Mouse (Mus musculus): ENCODE results near the gene Wdr70. TPM values are rescaled to one million over a fixed set of nuclear protein-coding genes. Genes with fewer than 3 reads are reported as not detected.
A peak's percentile ranks its signal among the peaks of the same experiment; 100 is the strongest.

The Wdr70 gene
- total RNA-seq, 2 experiments from 2014 or later, result 33.3 to 35.1 TPM

- no peak for DNase-seq (ENCODE audit: low spot score in 2 of 2)
These were observed 163.3 kb downstream of the Wdr70 start for GRCm38 (mm10) chr15:7935571-7936165.

DNA sequence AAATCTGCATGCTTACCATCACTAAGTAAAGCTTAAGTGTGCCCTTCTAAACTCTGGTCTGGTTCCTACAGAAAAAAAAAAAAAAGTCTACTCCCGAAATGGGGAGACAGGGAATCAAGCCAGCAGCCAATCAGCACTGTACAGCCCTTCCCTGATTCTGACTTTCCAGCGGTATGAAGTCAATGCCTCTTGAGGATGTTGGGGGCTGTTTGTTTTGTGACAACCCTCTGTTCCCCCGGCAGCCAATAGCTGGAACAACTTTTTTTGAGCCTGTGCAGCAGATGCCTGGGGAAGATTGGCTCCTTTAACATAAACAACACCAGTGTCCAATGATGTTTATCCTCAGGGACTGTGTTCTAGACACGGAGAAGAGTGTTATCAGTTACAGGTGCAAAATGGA is 164.4 kb downstream of the Wdr70 start:
- DNase-seq (ENCODE audit: low spot score in 2 of 2), result no peak

GRCm38 (mm10) chr15:7934105-7934504 is 164.9 kb downstream of the Wdr70 start:
- no peak for DNase-seq (ENCODE audit: low spot score in 2 of 2)

DNA sequence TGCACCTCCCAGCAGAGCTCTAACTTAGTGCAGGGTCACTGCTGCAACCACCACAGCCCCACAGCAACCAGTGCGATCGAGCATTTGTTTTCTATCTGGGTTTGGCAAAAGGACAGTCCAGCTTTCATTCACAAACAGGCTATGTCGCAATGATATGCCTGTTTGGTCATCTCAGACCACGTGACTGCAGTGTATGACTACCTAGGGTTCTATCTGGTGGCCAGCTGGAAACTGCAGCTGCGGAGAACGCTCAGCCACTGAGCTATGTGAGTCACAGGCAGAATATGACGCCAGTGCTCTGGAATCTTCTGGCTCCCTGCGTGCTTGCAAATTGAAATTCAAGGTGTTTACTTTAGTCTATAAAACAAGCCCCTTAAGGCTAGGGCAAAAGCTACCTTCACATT is 167.4 kb downstream of the Wdr70 start:
- peak in 1 of 2 experiments; percentile 13 for DNase-seq (ENCODE audit: low spot score in 2 of 2)

GRCm38 (mm10) chr15:7925382-7925781 is 173.6 kb downstream of the Wdr70 start:
- DNase-seq (ENCODE audit: low spot score in 2 of 2), result no peak

GRCm38 (mm10) chr15:7923281-7923680 is 175.7 kb downstream of the Wdr70 start:
- no peak for DNase-seq (ENCODE audit: low spot score in 2 of 2)

- DNase-seq (ENCODE audit: low spot score in 2 of 2), result peak in 1 of 2 experiments; percentile 20
These were observed 176.5 kb downstream of the Wdr70 start for GRCm38 (mm10) chr15:7922291-7923037.

GRCm38 (mm10) chr15:7921124-7921523 is 177.9 kb downstream of the Wdr70 start:
- no peak for DNase-seq (ENCODE audit: low spot score in 2 of 2)

DNA sequence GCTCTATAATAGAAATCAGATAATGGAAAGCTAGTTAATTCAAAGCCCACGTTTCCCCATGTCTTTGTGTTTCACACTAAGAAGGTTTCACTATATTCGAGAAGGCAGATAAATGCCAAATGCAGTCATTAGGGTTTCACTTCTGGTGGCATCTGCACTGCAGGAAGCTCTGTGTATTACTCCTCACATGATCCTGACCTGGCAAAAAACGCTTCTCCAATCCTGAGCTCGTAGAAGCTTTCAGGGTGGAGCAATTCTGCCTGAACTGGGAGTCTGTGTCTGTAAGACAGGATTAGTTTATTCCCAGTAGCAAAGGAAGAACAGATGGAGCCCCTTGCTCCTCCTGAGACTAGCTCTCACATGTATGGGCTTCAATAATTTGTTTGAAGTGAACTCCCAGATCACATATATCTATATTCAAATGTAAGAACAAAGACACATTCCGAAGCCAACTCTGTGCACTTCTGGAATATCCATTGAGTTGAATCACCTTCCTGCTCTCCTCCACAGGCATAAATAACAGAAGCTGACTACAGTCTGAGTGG is 192.4 kb downstream of the Wdr70 start:
- DNase-seq (ENCODE audit: low spot score in 2 of 2), result no peak

DNA sequence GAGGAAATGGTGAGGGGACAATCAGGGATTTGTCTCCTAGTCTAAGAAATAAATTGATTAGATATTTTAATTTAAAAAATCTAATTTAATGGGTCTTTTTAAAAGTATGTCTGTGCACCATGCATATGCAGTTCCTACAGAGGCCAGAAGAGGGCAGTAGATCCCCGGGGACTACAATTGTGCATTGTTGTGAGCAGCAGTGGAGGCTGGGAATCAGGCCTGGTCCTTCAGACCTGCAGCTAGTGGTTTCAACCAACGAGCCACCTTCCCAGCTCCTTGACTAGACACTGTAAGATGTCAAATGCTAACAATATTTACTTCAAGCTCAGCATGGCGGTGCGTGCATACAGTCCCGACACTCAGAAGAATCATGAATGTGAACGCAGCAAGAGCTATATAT is 199.7 kb downstream of the Wdr70 start:
- no peak for DNase-seq (ENCODE audit: low spot score in 2 of 2)

DNA sequence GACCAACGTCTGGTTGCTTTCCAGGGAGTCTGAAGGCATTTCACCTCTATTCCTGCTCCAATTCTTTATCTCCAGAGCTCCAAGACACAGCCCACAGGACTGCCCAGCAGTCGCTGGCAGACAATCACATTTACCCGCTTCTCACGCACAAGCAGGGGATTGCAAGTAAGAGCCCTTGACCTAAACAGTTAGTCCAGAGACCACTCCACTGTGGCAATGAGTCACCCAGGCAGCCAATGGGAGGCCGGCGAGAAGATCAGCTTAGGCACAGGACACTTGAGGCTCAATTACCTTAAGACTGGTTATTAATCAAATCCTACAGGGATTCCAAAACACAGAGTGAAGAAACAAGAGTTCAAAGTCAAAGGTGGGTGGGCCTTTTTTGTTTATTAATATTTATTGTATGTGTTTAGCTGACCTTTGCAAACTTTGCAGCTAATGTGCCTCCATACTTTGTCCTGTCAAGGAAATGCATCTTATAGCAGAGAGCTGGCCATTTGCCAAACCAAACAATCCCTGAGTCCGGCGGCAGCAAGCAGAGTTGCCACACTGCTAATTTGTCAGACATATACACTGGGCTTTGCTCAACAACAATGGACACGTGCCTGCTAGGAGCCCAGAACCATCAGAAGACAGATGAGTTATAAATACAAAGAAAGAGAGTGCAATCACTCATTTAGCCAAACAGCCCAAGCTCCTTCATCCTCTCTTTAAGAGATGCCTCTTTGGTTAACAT is 207.3 kb downstream of the Wdr70 start:
- no peak for DNase-seq (ENCODE audit: low spot score in 2 of 2)

- no peak for DNase-seq (ENCODE audit: low spot score in 2 of 2)
These were observed 208.7 kb downstream of the Wdr70 start for GRCm38 (mm10) chr15:7890286-7890685.

DNA sequence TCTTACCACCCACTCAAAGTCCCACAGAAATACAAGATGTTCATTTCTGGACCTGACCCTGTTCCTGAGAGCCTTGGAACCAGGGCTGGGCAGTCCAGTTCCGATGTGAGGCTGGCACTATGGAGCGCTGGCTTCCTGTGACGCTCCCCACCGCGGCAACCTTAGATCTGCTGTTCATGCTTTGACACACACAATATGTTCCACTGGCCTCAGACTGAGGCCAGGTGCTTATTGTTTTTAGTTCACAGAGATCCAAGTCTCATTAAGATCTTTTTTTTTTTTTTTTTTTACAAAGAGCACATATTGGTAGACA is 209.7 kb downstream of the Wdr70 start:
- DNase-seq (ENCODE audit: low spot score in 2 of 2), result no peak

- DNase-seq (ENCODE audit: low spot score in 2 of 2), result no peak
These were observed 210.2 kb downstream of the Wdr70 start for GRCm38 (mm10) chr15:7888617-7889361.

DNA sequence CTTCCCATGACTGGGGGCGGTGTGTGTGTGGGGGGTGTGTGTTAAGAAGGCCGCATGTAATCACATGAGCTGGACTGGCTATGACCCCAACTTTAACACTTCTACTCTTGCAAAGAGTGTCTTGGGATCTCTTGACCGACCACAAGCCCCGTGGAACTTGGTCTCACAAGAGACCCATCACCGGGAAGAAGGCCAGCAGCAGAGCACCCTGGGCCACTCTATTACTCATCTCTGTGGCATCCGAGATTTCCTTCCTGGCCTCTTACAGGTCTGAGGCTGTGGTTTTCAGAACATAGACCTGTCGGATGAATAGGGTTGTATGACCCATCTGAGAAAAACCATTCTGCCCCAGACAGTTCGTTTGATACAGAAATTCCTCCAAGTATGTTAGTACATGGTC is 212.4 kb downstream of the Wdr70 start:
- DNase-seq (ENCODE audit: low spot score in 2 of 2), result no peak

GRCm38 (mm10) chr15:7885106-7885505 is 213.9 kb downstream of the Wdr70 start:
- no peak for DNase-seq (ENCODE audit: low spot score in 2 of 2)

DNA sequence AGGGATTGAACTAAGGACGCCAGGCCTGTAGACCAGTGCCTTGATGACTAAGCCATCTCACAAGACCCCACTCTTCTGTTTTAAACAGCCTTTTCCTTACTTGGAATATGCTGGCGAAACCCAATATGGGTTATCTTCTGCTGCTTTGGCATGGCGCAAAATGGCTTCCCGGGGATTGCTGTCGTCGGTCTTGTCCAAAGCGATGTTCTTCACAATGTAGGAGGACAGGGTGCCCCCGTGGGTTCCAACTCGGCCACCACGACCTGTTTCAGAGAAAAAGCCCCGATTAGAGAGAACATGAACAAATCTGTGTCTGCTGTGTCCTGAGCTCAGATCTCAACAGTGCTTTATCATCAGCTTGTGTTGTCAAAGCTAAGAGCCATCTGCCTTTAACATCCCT is 214.8 kb downstream of the Wdr70 start:
- no peak for DNase-seq (ENCODE audit: low spot score in 2 of 2)

DNA sequence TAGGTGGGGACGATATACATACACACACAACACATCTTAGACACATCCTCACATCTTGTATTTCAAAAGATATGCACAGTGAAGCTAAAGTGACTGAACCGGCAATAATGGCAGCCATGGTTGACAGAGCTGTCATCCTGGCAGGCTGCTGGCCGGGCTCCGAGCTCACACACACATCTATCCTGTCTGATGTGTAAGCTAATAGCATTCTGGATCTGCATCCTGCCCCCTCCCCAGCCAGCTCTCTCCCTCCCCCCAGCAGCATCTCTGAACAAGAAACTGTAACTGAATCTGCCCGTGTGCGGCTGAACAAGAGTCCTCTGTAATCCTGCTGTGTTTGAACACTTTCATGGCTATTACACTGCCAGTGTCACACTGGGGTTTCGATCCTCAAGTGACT is 219.1 kb downstream of the Wdr70 start:
- no peak for DNase-seq (ENCODE audit: low spot score in 2 of 2)

DNA sequence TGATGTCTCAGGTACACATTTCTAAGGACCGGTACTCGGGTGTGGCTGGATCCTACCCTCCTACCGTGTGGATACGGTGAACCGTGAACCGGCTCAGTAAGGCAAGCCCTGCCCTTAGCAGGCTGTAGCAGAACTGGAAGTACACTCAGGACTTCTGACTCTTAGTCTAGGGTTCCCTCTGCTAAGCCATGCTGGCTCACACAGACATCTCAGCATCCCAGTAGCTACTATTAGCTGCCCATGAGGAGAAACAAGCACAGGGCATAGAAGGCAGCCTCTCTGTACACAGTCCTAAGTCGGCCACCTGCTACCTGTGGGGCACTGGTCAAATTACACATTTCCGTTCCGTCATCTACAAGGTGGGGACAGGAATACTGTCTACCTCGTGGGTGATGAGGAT is 220.1 kb downstream of the Wdr70 start:
- no peak for DNase-seq (ENCODE audit: low spot score in 2 of 2)

DNA sequence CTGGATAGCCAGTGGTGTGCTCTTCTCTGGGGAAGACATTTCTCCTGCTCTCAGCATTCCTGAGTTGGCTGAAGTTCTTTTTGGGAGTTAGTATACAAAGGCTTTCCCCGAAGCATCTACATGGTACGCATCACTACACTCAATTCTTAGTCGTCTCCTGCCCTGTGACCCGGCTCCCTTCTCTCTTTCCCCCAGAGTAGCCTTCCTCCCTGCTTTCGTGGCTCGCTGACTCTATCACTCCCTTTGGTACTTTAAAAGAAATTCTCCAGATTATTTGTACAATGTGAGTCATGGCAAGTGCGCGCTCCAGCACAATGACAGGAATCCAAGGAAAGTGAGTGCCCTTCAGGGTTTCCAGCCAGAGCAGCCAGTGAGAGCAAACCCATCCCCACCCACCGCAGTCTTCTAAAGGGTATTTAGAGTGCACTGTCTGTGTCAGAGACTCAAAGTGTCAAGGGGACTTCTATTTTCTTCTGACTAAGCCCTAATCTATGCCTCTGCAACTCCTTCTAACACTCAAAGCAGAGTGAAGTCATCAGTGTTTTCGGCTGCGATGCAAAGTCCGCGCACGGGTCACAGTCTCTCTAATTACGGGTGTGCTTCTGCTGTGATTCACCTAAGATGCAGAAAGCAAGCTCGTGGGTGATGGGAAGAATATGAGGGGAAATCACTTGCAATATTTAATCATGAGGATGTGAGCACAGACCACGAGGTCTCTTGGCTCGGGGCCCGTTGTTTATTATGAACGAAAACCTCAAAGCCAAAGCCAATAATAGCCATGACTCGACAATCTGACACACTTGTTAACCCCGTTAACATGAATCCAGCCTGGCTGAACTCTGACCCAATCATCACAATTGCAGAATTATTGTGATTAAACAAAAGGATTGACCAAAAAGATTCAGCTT is 221.2 kb downstream of the Wdr70 start:
- no peak for DNase-seq (ENCODE audit: low spot score in 2 of 2)
